Mouse (Mus musculus): ENCODE data around the gene 1700029P11Rik.

- TF ChIP-seq POLR2A (IDR thresholded peaks at IDR 0.05; ENCODE audit: low read depth, low read length) (no peak), CTCF (IDR thresholded peaks at IDR 0.05; ENCODE audit: extremely low read depth, insufficient read length, insufficient replicate concordance, low read depth, low read length) (no peak)
Measured at GRCm38 (mm10) chr15:81949076-81949475, 31.3 kb upstream of the 1700029P11Rik start.

All from small intestine, adult 2 months (tissue).